Mouse (Mus musculus): ENCODE measurements around the gene Syne1. TPM values are rescaled to one million over a fixed set of nuclear protein-coding genes. Genes with fewer than 3 reads are reported as not detected.
A peak's percentile ranks its signal among the peaks of the same experiment; 100 is the strongest.

Gene Syne1
- total RNA-seq, 2 experiments from 2014 or later = 17.7 to 24.4 TPM

GRCm38 (mm10) chr10:5141471-5141870 is 409.8 kb downstream of the Syne1 start:
- no peak for DNase-seq

- peak; percentile 13 for DNase-seq
Measured at GRCm38 (mm10) chr10:5139932-5140264, 411.4 kb downstream of the Syne1 start.

GRCm38 (mm10) chr10:5139246-5139931 is 411.9 kb downstream of the Syne1 start:
- DNase-seq = no peak

GRCm38 (mm10) chr10:5132050-5132449 is 419.2 kb downstream of the Syne1 start:
- DNase-seq = no peak

GRCm38 (mm10) chr10:5130495-5130894 is 420.8 kb downstream of the Syne1 start:
- no peak for DNase-seq

GRCm38 (mm10) chr10:5124757-5125156 is 426.5 kb downstream of the Syne1 start:
- no peak for DNase-seq

- no peak for DNase-seq
Measured at GRCm38 (mm10) chr10:5116720-5117119, 434.6 kb downstream of the Syne1 start.

- no peak for DNase-seq
Measured at GRCm38 (mm10) chr10:5116155-5116554, 435.1 kb downstream of the Syne1 start.

- no peak for DNase-seq
Measured at GRCm38 (mm10) chr10:5110773-5111172, 440.5 kb downstream of the Syne1 start.

GRCm38 (mm10) chr10:5097754-5098137 is 453.5 kb downstream of the Syne1 start:
- no peak for DNase-seq

- DNase-seq = peak; percentile 38
Measured at GRCm38 (mm10) chr10:5096996-5097753, 454.1 kb downstream of the Syne1 start.

GRCm38 (mm10) chr10:5089133-5089532 is 462.1 kb downstream of the Syne1 start:
- no peak for DNase-seq

GRCm38 (mm10) chr10:5087336-5087735 is 463.9 kb downstream of the Syne1 start:
- no peak for DNase-seq

GRCm38 (mm10) chr10:5086329-5086728 is 465.0 kb downstream of the Syne1 start:
- DNase-seq = no peak

- no peak for DNase-seq
Measured at GRCm38 (mm10) chr10:5085792-5086191, 465.5 kb downstream of the Syne1 start.

- DNase-seq = no peak
Measured at GRCm38 (mm10) chr10:5083716-5084115, 467.6 kb downstream of the Syne1 start.

- DNase-seq = peak; percentile 60
Measured at GRCm38 (mm10) chr10:5079945-5080468, 471.3 kb downstream of the Syne1 start.

GRCm38 (mm10) chr10:5075724-5076123 is 475.6 kb downstream of the Syne1 start:
- DNase-seq = no peak

GRCm38 (mm10) chr10:5072054-5072453 is 479.2 kb downstream of the Syne1 start:
- DNase-seq = no peak

- DNase-seq = no peak
Measured at GRCm38 (mm10) chr10:5070941-5071231, 480.4 kb downstream of the Syne1 start.

- no peak for DNase-seq
Measured at GRCm38 (mm10) chr10:5070168-5070940, 480.9 kb downstream of the Syne1 start.

GRCm38 (mm10) chr10:5068676-5069265 is 482.5 kb downstream of the Syne1 start, which contains the start of gene Gm10097:
Gene Gm10097, plus strand, starts transcription at chr10:5069192.
- DNase-seq = no peak

GRCm38 (mm10) chr10:5067113-5067512 is 484.2 kb downstream of the Syne1 start:
- no peak for DNase-seq

Measured in adrenal gland, postnatal 10 days (tissue).